Mouse (Mus musculus): Measurements from ENCODE around the gene Dtx1. TPM values are rescaled to one million over a fixed set of nuclear protein-coding genes. Genes with fewer than 3 reads are reported as not detected.

Dtx1 gene
- polyA plus RNA-seq, 1 experiment from 2014 or later, result 7.7 TPM

- peak; percentile 31; the same call in 1 of the 2 replicates for ATAC-seq (ENCODE audit: insufficient number of reproducible peaks, low FRiP score, low TSS enrichment, low read depth)
Observed at GRCm38 (mm10) chr5:120704421-120704820, 7.3 kb downstream of the Dtx1 start.

GRCm38 (mm10) chr5:120703660-120704059 lies 8.1 kb downstream of the Dtx1 start:
- Histone ChIP-seq H3K4me2 (replicated peaks) (no peak overlapping the region), H3K9me3 (replicated peaks) (no peaks in the 10 kb centered on the region), H3K4me3 (replicated peaks) (no peak overlapping the region), H3K36me3 (no peaks in the 10 kb centered on the region), H3K27ac (replicated peaks) (no peak overlapping the region), H3K27me3 (peaks cover 14% of the 10 kb centered on the region; the same call in 1 of the 2 replicates), H3K9ac (no peak overlapping the region), H3K4me1 (peaks cover 9% of the 10 kb centered on the region)
- no peak for ATAC-seq (ENCODE audit: insufficient number of reproducible peaks, low FRiP score, low TSS enrichment, low read depth)
- WGBS, result 72% methylated on average over 3 of the region's 3 CpGs

More at GRCm38 (mm10) chr5:120704421-120704820, 7.3 kb downstream of the Dtx1 start:
- peaks cover 20% of the 10 kb centered on the region; the same call in 1 of the 2 replicates for H3K27me3 ChIP-seq
- H3K36me3 ChIP-seq, result no peaks in the 10 kb centered on the region
- H3K9ac ChIP-seq, result no peak overlapping the region
- H3K4me3 ChIP-seq (replicated peaks), result no peak overlapping the region
- no peak overlapping the region for H3K27ac ChIP-seq (replicated peaks)
- no peak overlapping the region for H3K4me2 ChIP-seq (replicated peaks)
- 50% methylated on average over 6 of the region's 6 CpGs for WGBS
- H3K9me3 ChIP-seq (replicated peaks), result no peaks in the 10 kb centered on the region
- peaks cover 5% of the 10 kb centered on the region for H3K4me1 ChIP-seq

- Histone ChIP-seq H3K27ac (replicated peaks) (no peak overlapping the region), H3K27me3 (peaks cover 14% of the 10 kb centered on the region; the same call in 1 of the 2 replicates), H3K9me3 (replicated peaks) (no peaks in the 10 kb centered on the region), H3K36me3 (no peaks in the 10 kb centered on the region), H3K4me2 (replicated peaks) (no peak overlapping the region), H3K9ac (no peak overlapping the region), H3K4me1 (peaks cover 9% of the 10 kb centered on the region), H3K4me3 (replicated peaks) (no peak overlapping the region)
- ATAC-seq (ENCODE audit: insufficient number of reproducible peaks, low FRiP score, low TSS enrichment, low read depth), result no peak
- 71% methylated on average over 2 of the region's 2 CpGs for WGBS
Observed at GRCm38 (mm10) chr5:120702969-120703368, 8.8 kb downstream of the Dtx1 start.

- no peak overlapping the region for H3K4me2 ChIP-seq (replicated peaks)
- WGBS, result 72% methylated on average over 4 of the region's 4 CpGs
- H3K27me3 ChIP-seq, result peaks cover 13% of the 10 kb centered on the region; the same call in 1 of the 2 replicates
- H3K36me3 ChIP-seq, result no peaks in the 10 kb centered on the region
- no peak overlapping the region for H3K9ac ChIP-seq
- H3K27ac ChIP-seq (replicated peaks), result no peak overlapping the region
- peaks cover 9% of the 10 kb centered on the region for H3K4me1 ChIP-seq
- H3K9me3 ChIP-seq (replicated peaks), result no peaks in the 10 kb centered on the region
- H3K4me3 ChIP-seq (replicated peaks), result no peak overlapping the region
- no peak for ATAC-seq (ENCODE audit: insufficient number of reproducible peaks, low FRiP score, low TSS enrichment, low read depth)
Observed at GRCm38 (mm10) chr5:120702421-120702820, 9.3 kb downstream of the Dtx1 start.

GRCm38 (mm10) chr5:120700996-120701790 lies 10.5 kb downstream of the Dtx1 start:
- H3K27ac ChIP-seq (replicated peaks), result no peak overlapping the region
- H3K27me3 ChIP-seq, result peaks cover 24% of the 10 kb centered on the region
- H3K9me3 ChIP-seq (replicated peaks), result no peaks in the 10 kb centered on the region
- H3K36me3 ChIP-seq, result no peaks in the 10 kb centered on the region
- no peak overlapping the region for H3K9ac ChIP-seq
- H3K4me1 ChIP-seq, result peaks cover 4% of the 10 kb centered on the region; the same call in 1 of the 2 replicates
- H3K4me3 ChIP-seq (replicated peaks), result no peak overlapping the region
- ATAC-seq (ENCODE audit: insufficient number of reproducible peaks, low FRiP score, low TSS enrichment, low read depth), result no peak
- 61% methylated on average over 10 of the region's 11 CpGs for WGBS
- no peak overlapping the region for H3K4me2 ChIP-seq (replicated peaks)

GRCm38 (mm10) chr5:120698801-120699391 lies 12.8 kb downstream of the Dtx1 start:
- ATAC-seq (ENCODE audit: insufficient number of reproducible peaks, low FRiP score, low TSS enrichment, low read depth), result no peak
- no peak overlapping the region for H3K9ac ChIP-seq
- H3K4me1 ChIP-seq, result peaks cover 12% of the 10 kb centered on the region
- WGBS, result 43% methylated on average over 16 of the region's 16 CpGs
- H3K36me3 ChIP-seq, result no peaks in the 10 kb centered on the region
- no peak overlapping the region for H3K27ac ChIP-seq (replicated peaks)
- H3K4me3 ChIP-seq (replicated peaks), result no peak overlapping the region
- no peak overlapping the region for H3K4me2 ChIP-seq (replicated peaks)
- peaks cover 47% of the 10 kb centered on the region for H3K27me3 ChIP-seq
- no peaks in the 10 kb centered on the region for H3K9me3 ChIP-seq (replicated peaks)

GRCm38 (mm10) chr5:120698181-120698580 lies 13.5 kb downstream of the Dtx1 start:
- H3K27ac ChIP-seq (replicated peaks), result no peak overlapping the region
- no peak overlapping the region for H3K9ac ChIP-seq
- 49% methylated on average over 3 of the region's 3 CpGs for WGBS
- no peak for ATAC-seq (ENCODE audit: insufficient number of reproducible peaks, low FRiP score, low TSS enrichment, low read depth)
- H3K4me1 ChIP-seq, result peaks cover 12% of the 10 kb centered on the region
- no peak overlapping the region for H3K4me3 ChIP-seq (replicated peaks)
- no peaks in the 10 kb centered on the region for H3K9me3 ChIP-seq (replicated peaks)
- H3K36me3 ChIP-seq, result no peaks in the 10 kb centered on the region
- peaks cover 54% of the 10 kb centered on the region for H3K27me3 ChIP-seq
- H3K4me2 ChIP-seq (replicated peaks), result no peak overlapping the region

GRCm38 (mm10) chr5:120696865-120697264 lies 14.9 kb downstream of the Dtx1 start:
- peaks cover 12% of the 10 kb centered on the region for H3K4me1 ChIP-seq
- WGBS, result 61% methylated on average over 4 of the region's 4 CpGs
- no peak overlapping the region for H3K4me2 ChIP-seq (replicated peaks)
- peaks cover 66% of the 10 kb centered on the region for H3K27me3 ChIP-seq
- no peaks in the 10 kb centered on the region for H3K9me3 ChIP-seq (replicated peaks)
- no peak overlapping the region for H3K9ac ChIP-seq
- no peak for ATAC-seq (ENCODE audit: insufficient number of reproducible peaks, low FRiP score, low TSS enrichment, low read depth)
- no peak overlapping the region for H3K27ac ChIP-seq (replicated peaks)
- no peak overlapping the region for H3K4me3 ChIP-seq (replicated peaks)
- H3K36me3 ChIP-seq, result no peaks in the 10 kb centered on the region

GRCm38 (mm10) chr5:120696057-120696743 lies 15.5 kb downstream of the Dtx1 start:
- Histone ChIP-seq H3K4me2 (replicated peaks) (no peak overlapping the region), H3K27ac (replicated peaks) (no peak overlapping the region), H3K4me3 (replicated peaks) (no peak overlapping the region), H3K9ac (no peak overlapping the region), H3K36me3 (no peaks in the 10 kb centered on the region), H3K9me3 (replicated peaks) (no peaks in the 10 kb centered on the region), H3K4me1 (peaks cover 12% of the 10 kb centered on the region), H3K27me3 (peaks cover 66% of the 10 kb centered on the region)
- WGBS, result 75% methylated on average over 16 of the region's 16 CpGs
- ATAC-seq (ENCODE audit: insufficient number of reproducible peaks, low FRiP score, low TSS enrichment, low read depth), result no peak

- no peak for ATAC-seq (ENCODE audit: insufficient number of reproducible peaks, low FRiP score, low TSS enrichment, low read depth)
- peak overlapping the region; percentile 22 for H3K4me3 ChIP-seq (replicated peaks)
- H3K36me3 ChIP-seq, result no peaks in the 10 kb centered on the region
- peak overlapping the region; percentile 38 for H3K4me2 ChIP-seq (replicated peaks)
- H3K9ac ChIP-seq, result no peak overlapping the region
- WGBS, result 12% methylated on average over 41 of the region's 41 CpGs
- peaks cover 12% of the 10 kb centered on the region for H3K4me1 ChIP-seq
- no peaks in the 10 kb centered on the region for H3K9me3 ChIP-seq (replicated peaks)
- peaks cover 60% of the 10 kb centered on the region for H3K27me3 ChIP-seq
- no peak overlapping the region for H3K27ac ChIP-seq (replicated peaks)
Observed at GRCm38 (mm10) chr5:120694695-120695074, 17.0 kb downstream of the Dtx1 start.
